ENCODE assay signal across 23 mouse cellular contexts in genomic region chr9:108252766-108253165, GRCm38 (mm10). TPM values are rescaled to one million over a fixed set of nuclear protein-coding genes. Genes with fewer than 3 reads are reported as not detected.
DNase-seq lines count a peak whose midpoint lies in the region; ATAC-seq and TF ChIP-seq lines count a peak whose summit lies in the region.
"Had no signal": no experiment of that assay in that cellular context is flagged by ENCODE, and none has a peak within 500 bp of the region (broad histone marks: within the 10 kb centered on the region; RNA-seq: fewer than 3 reads in every experiment).

No protein-coding gene starts in this region.

- H3K4me1 ChIP-seq in lung, embryonic 16.5 days (replicated peaks; ENCODE audit: control insufficient read depth, insufficient read depth, low read length): no peaks in the 10 kb centered on the region
- H3K4me1 ChIP-seq in stomach, embryonic 14.5 days (ENCODE audit: control insufficient read depth, insufficient read depth, low read length): no peaks in the 10 kb centered on the region
- no peaks in the 10 kb centered on the region for H3K4me1 ChIP-seq in stomach, postnatal 0 days (replicated peaks; ENCODE audit: control insufficient read depth, insufficient read depth)
- H3K4me1 ChIP-seq: forebrain, embryonic 10.5 days; forebrain, embryonic 13.5 days; hindbrain, embryonic 13.5 days had no signal

- H3K4me2 ChIP-seq in lung, embryonic 16.5 days (ENCODE audit: low read depth, low read length): no peak overlapping the region
- H3K4me2 ChIP-seq in stomach, embryonic 14.5 days (replicated peaks; ENCODE audit: low read depth, low read length): no peak overlapping the region
- H3K4me2 ChIP-seq in stomach, postnatal 0 days (replicated peaks; ENCODE audit: low read depth): no peak overlapping the region
- H3K4me2 ChIP-seq: forebrain, embryonic 13.5 days; heart, embryonic 12.5 days; heart, embryonic 15.5 days; hindbrain, embryonic 13.5 days had no signal

- H3K9ac ChIP-seq in lung, embryonic 16.5 days (ENCODE audit: low read length): no peak overlapping the region
- no peak overlapping the region for H3K9ac ChIP-seq in stomach, embryonic 14.5 days (replicated peaks; ENCODE audit: low read depth, low read length)
- H3K9ac ChIP-seq in stomach, postnatal 0 days (ENCODE audit: low read length): no peak overlapping the region
- H3K9ac ChIP-seq: forebrain, embryonic 13.5 days; heart, embryonic 12.5 days; heart, embryonic 15.5 days; hindbrain, embryonic 13.5 days had no signal

- TF ChIP-seq CTCF in gastrocnemius, adult 2 months (IDR thresholded peaks at IDR 0.05): no peak
- no peak for TF ChIP-seq CTCF in stomach, postnatal 0 days (IDR thresholded peaks at IDR 0.05; ENCODE audit: low read depth)

- no peak for DNase-seq in gastrocnemius, adult 2 months
- no peak for DNase-seq in gastrocnemius, postnatal 36 days
- no peak for DNase-seq in lung, postnatal 25 days (ENCODE audit: low spot score)
- no peak for DNase-seq in stomach, postnatal 0 days (ENCODE audit: low spot score)
- DNase-seq: adrenal gland, postnatal 10 days; adrenal gland, postnatal 36 days; cerebellum, adult 18-20 months; cerebellum, adult 9-10 months; cerebellum, postnatal 14 days; gastrocnemius, postnatal 14 days; heart, adult 18-20 months; heart, postnatal 10 days; heart, postnatal 36 days had no signal

- H3K4me3 ChIP-seq in gastrocnemius, adult 2 months: no peak overlapping the region
- no peak overlapping the region for H3K4me3 ChIP-seq in lung, embryonic 16.5 days (ENCODE audit: low read length)
- no peak overlapping the region for H3K4me3 ChIP-seq in stomach, embryonic 14.5 days (ENCODE audit: low read depth, low read length)
- no peak overlapping the region for H3K4me3 ChIP-seq in stomach, postnatal 0 days (ENCODE audit: low read depth, low read length)
- H3K4me3 ChIP-seq: forebrain, embryonic 10.5 days; forebrain, embryonic 13.5 days; heart, embryonic 12.5 days; heart, embryonic 15.5 days; hindbrain, embryonic 10.5 days; hindbrain, embryonic 13.5 days had no signal

- H3K9me3 ChIP-seq in lung, embryonic 16.5 days (ENCODE audit: control insufficient read depth, low read length): no peaks in the 10 kb centered on the region
- H3K9me3 ChIP-seq in stomach, embryonic 14.5 days (ENCODE audit: control insufficient read depth, low read depth, low read length): no peaks in the 10 kb centered on the region
- no peaks in the 10 kb centered on the region for H3K9me3 ChIP-seq in stomach, postnatal 0 days (ENCODE audit: control insufficient read depth, low read length)
- H3K9me3 ChIP-seq: forebrain, embryonic 10.5 days; forebrain, embryonic 13.5 days; heart, embryonic 12.5 days; heart, embryonic 15.5 days; hindbrain, embryonic 10.5 days; hindbrain, embryonic 13.5 days had no signal

- H3K27ac ChIP-seq in gastrocnemius, adult 2 months: peak overlapping the region; percentile 28; the same call in 1 of the 2 replicates
- 0 out of 2 replicates have a peak overlapping the region, but pooled peaks have one; percentile 13 for H3K27ac ChIP-seq in lung, embryonic 16.5 days (ENCODE audit: low read length)
- H3K27ac ChIP-seq in stomach, embryonic 14.5 days (ENCODE audit: low read length): no peak overlapping the region
- no peak overlapping the region for H3K27ac ChIP-seq in stomach, postnatal 0 days (replicated peaks)
- H3K27ac ChIP-seq: forebrain, embryonic 10.5 days; forebrain, embryonic 13.5 days; heart, embryonic 15.5 days; hindbrain, embryonic 10.5 days; hindbrain, embryonic 13.5 days had no signal

- intact Hi-C loops in gastrocnemius, adult 2 months (cut with DNase I): no loop called here
- intact Hi-C loops in gastrocnemius, postnatal 36 days (cut with DNase I): no loop called here

- TF ChIP-seq EP300 in stomach, postnatal 0 days (optimal IDR thresholded peaks at IDR 0.05): no peak

- H3K36me3 ChIP-seq in lung, embryonic 16.5 days (ENCODE audit: control insufficient read depth, insufficient read depth, low read length): peaks cover 17% of the 10 kb centered on the region; the same call in 1 of the 2 replicates
- peaks cover 9% of the 10 kb centered on the region for H3K36me3 ChIP-seq in stomach, embryonic 14.5 days (ENCODE audit: control insufficient read depth, insufficient read depth, low read length)
- H3K36me3 ChIP-seq in stomach, postnatal 0 days (ENCODE audit: control insufficient read depth, insufficient read depth, low read length): peaks cover 10% of the 10 kb centered on the region; the same call in 1 of the 2 replicates

- no peaks in the 10 kb centered on the region for H3K27me3 ChIP-seq in lung, embryonic 16.5 days (ENCODE audit: control insufficient read depth, insufficient read depth, low read depth, low read length)
- no peaks in the 10 kb centered on the region for H3K27me3 ChIP-seq in stomach, embryonic 14.5 days (ENCODE audit: control insufficient read depth, insufficient read depth, low read length)
- H3K27me3 ChIP-seq in stomach, postnatal 0 days (ENCODE audit: control insufficient read depth, insufficient read depth, low read length): no peaks in the 10 kb centered on the region
- H3K27me3 ChIP-seq: forebrain, embryonic 13.5 days; heart, embryonic 12.5 days; heart, embryonic 15.5 days; hindbrain, embryonic 13.5 days had no signal

- 62% methylated on average over 7 of the region's 7 CpGs for WGBS in lung, embryonic 16.5 days
- 79% methylated on average over 7 of the region's 7 CpGs for WGBS in stomach, embryonic 14.5 days
- 62% methylated on average over 7 of the region's 7 CpGs for WGBS in stomach, postnatal 0 days

- peak; percentile 74 for ATAC-seq in lung, embryonic 16.5 days (ENCODE audit: low read depth)
- 0 out of 2 replicates have a peak, but pooled peaks have one; percentile 49 for ATAC-seq in stomach, embryonic 14.5 days (ENCODE audit: insufficient number of reproducible peaks, insufficient read depth, low FRiP score, low read depth)
- no peak for ATAC-seq in stomach, postnatal 0 days (ENCODE audit: low FRiP score, low TSS enrichment)
- ATAC-seq: forebrain, embryonic 13.5 days; forebrain, embryonic 16.5 days; hindbrain, embryonic 16.5 days had no signal

RNA-seq across cellular contexts. Expression of gene Dag1, which starts 11.0 kb away (rescaled TPM):
- 100 to 1,000 TPM; 170 to 229 TPM for total RNA-seq in gastrocnemius, adult 2 months (2021)
- total RNA-seq in gastrocnemius, postnatal 36 days (2021): 100 to 1,000 TPM; 170 to 174 TPM
- 124 and 141 TPM in 2 replicates for polyA plus RNA-seq in lung, embryonic 16.5 days (2015; fragmentation: Nextera tagmentation; extraction: Ambion mirVana)
- 79.9 and 82.1 TPM in 2 replicates for polyA plus RNA-seq in stomach, embryonic 14.5 days (2014; fragmentation: Nextera tagmentation; extraction: Ambion mirVana)
- polyA plus RNA-seq in stomach, postnatal 0 days (2015; fragmentation: Nextera tagmentation; extraction: Ambion mirVana): 52.7 and 59.2 TPM in 2 replicates

RNA-seq across cellular contexts. Expression of gene Nicn1, which starts 37.5 kb away (rescaled TPM):
- 10 to 100 TPM in 1 of 2 experiments, 1 to 10 TPM in 1; 9.3 to 11.9 TPM for total RNA-seq in gastrocnemius, adult 2 months (2021)
- total RNA-seq in gastrocnemius, postnatal 36 days (2021): 10 to 100 TPM in 1 of 2 experiments, 1 to 10 TPM in 1; 9.4 to 11.4 TPM
- 36.8 and 41.6 TPM in 2 replicates for polyA plus RNA-seq in lung, embryonic 16.5 days (2015; fragmentation: Nextera tagmentation; extraction: Ambion mirVana)
- polyA plus RNA-seq in stomach, embryonic 14.5 days (2014; fragmentation: Nextera tagmentation; extraction: Ambion mirVana): 44.2 and 46.9 TPM in 2 replicates
- polyA plus RNA-seq in stomach, postnatal 0 days (2015; fragmentation: Nextera tagmentation; extraction: Ambion mirVana): 17.3 and 20.3 TPM in 2 replicates

RNA-seq across cellular contexts. Expression of gene Amt, which starts 43.9 kb away (rescaled TPM):
- 1 to 10 TPM; 1.0 to 1.4 TPM for total RNA-seq in gastrocnemius, adult 2 months (2021)
- total RNA-seq in gastrocnemius, postnatal 36 days (2021): 1 to 10 TPM in 1 of 2 experiments, under 1 TPM in 1; 0.94 to 1.3 TPM
- polyA plus RNA-seq in lung, embryonic 16.5 days (2015; fragmentation: Nextera tagmentation; extraction: Ambion mirVana): 19.1 and 21.9 TPM in 2 replicates
- polyA plus RNA-seq in stomach, embryonic 14.5 days (2014; fragmentation: Nextera tagmentation; extraction: Ambion mirVana): 21.3 and 27.4 TPM in 2 replicates
- polyA plus RNA-seq in stomach, postnatal 0 days (2015; fragmentation: Nextera tagmentation; extraction: Ambion mirVana): 10.5 and 11.6 TPM in 2 replicates

RNA-seq across cellular contexts. Expression of gene Rhoa, which starts 53.2 kb away (rescaled TPM):
- total RNA-seq in gastrocnemius, adult 2 months (2021): 100 to 1,000 TPM in 1 of 2 experiments, 10 to 100 TPM in 1; 95.0 to 122 TPM
- 10 to 100 TPM; 97.0 to 97.5 TPM for total RNA-seq in gastrocnemius, postnatal 36 days (2021)
- 531 and 556 TPM in 2 replicates for polyA plus RNA-seq in lung, embryonic 16.5 days (2015; fragmentation: Nextera tagmentation; extraction: Ambion mirVana)
- 308 and 334 TPM in 2 replicates for polyA plus RNA-seq in stomach, embryonic 14.5 days (2014; fragmentation: Nextera tagmentation; extraction: Ambion mirVana)
- polyA plus RNA-seq in stomach, postnatal 0 days (2015; fragmentation: Nextera tagmentation; extraction: Ambion mirVana): 363 and 370 TPM in 2 replicates

RNA-seq across cellular contexts. Expression of gene Tcta, which starts 53.2 kb away (rescaled TPM):
- total RNA-seq in gastrocnemius, adult 2 months (2021): 10 to 100 TPM; 27.0 to 35.1 TPM
- 10 to 100 TPM; 24.9 to 25.1 TPM for total RNA-seq in gastrocnemius, postnatal 36 days (2021)
- 38.0 and 41.8 TPM in 2 replicates for polyA plus RNA-seq in lung, embryonic 16.5 days (2015; fragmentation: Nextera tagmentation; extraction: Ambion mirVana)
- polyA plus RNA-seq in stomach, embryonic 14.5 days (2014; fragmentation: Nextera tagmentation; extraction: Ambion mirVana): 37.9 and 43.3 TPM in 2 replicates
- polyA plus RNA-seq in stomach, postnatal 0 days (2015; fragmentation: Nextera tagmentation; extraction: Ambion mirVana): 58.2 and 61.4 TPM in 2 replicates

Comparison
In these comparisons a context has a peak if more than half of its experiments do, and no peak if none do; other contexts are left out.
1. H3K27ac ChIP-seq: peak in gastrocnemius, adult 2 months (single experiment) and lung, embryonic 16.5 days (single experiment); none in stomach, embryonic 14.5 days (single experiment) and stomach, postnatal 0 days (single experiment).